Mouse (Mus musculus) ovary, postnatal 14 days (tissue): Measurements from ENCODE around the gene Stard3.
A peak's percentile ranks its signal among the peaks of the same experiment; 100 is the strongest.

Source experiments
- DNase-seq: peaks from one replicate; pipeline ENCODE4 v3.0.0; 2022; ENCODE audit warnings: low spot score

Stard3 gene

GRCm38 (mm10) chr11:98329081-98329959 lies 28.8 kb upstream of the Stard3 start, which contains the start of gene Neurod2:
TSS of gene Neurod2 (minus strand) at chr11:98329648.
- no peak for DNase-seq

DNA sequence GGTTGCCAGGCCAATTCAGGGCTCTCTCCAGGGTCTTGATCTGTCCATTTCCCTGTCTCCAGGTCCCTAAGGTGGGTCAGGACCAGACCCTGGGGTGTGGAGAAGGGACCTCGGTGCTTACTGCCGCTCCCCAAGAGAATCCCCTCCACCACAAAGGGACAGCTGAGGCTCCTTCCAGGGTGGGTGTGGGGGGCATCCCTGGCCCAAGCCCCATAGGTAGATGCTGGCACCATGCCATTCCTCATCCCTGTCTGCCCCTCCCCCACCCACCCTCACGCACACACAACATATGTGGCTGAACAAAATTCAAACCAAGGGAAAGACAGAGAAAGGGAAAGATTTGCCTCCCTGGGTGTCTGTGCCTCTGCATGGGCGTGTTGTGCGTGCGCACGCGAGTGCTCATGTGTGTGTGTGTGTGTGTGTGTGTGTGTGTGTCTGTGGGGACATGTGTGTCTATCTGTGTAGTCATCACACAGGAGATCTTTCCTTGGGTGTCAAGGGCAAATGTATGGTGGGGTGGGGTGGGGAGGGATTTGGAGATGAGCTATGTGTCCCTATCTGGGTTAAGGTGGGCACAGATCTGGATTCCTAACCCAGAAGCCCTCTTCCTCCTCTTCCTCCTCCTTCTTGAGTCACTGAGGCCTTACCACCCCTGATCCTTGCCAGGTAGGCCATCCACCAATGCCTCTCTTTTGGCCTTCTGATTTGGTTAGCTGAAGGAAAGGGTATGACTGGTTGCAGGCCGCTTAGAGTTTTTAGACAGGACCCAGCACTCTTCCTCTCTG lies 28.0 kb upstream of the Stard3 start:
- DNase-seq: no peak

- DNase-seq: no peak
Observed at GRCm38 (mm10) chr11:98330745-98331204, 27.4 kb upstream of the Stard3 start.

DNA sequence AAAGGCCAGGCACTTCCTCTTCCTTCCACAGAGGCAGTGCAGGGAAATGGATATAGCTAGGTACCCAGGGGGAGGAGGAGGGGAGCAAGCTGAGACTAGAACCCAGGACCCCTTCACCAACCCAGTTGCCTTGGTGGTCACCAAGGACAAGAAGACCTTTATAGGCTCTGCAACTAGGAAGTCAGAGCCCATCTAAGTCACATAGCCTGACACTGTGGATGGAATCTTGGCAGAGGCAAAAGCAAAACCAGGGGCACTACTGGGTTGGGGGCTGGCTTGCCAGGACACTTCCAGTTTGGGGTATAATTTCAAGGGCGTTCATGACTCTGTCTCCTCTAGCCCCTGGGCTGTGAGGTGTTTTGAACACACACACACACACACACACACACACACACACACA lies 26.8 kb upstream of the Stard3 start:
- no peak for DNase-seq

DNA sequence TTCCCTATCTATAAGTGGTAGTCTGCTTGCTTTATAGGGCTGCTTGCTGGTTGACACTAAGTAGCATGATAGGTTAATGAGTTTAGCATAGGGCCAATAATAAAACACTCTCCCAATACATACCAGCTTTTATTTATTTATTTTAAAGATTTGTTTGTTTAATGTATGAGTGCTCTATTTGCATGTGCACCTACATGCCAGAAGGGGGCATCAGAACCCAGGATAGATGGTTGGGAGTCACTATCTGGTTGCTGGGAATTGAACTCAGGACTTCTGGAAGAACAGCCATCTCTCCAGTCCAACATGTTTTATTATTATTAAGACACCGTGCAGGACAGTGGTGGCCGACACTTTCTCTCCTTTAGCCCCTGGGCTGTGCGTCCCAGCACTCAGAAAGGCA lies 26.0 kb upstream of the Stard3 start:
- no peak for DNase-seq

DNA sequence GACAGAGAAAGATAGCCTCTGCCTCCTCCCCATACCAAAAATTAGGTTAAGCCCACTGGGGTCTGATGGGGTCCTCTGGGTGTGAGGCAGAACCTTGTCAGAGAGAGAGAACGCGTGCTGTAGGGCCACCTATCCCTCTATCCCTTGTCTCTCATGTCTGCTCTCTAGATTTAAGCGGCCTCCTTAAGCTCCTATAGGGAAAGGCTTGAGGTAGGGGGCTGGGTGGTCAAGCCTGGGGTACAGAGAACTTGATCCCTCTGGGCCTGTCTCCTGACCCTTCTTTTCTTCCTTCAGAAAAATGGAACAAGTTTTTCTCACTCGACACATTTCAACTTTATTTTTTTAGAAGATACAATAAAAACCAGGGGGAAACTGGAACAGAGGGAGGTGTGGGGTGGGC lies 25.3 kb upstream of the Stard3 start:
- no peak for DNase-seq

- no peak for DNase-seq
Observed at GRCm38 (mm10) chr11:98333263-98333696, 24.9 kb upstream of the Stard3 start.

DNA sequence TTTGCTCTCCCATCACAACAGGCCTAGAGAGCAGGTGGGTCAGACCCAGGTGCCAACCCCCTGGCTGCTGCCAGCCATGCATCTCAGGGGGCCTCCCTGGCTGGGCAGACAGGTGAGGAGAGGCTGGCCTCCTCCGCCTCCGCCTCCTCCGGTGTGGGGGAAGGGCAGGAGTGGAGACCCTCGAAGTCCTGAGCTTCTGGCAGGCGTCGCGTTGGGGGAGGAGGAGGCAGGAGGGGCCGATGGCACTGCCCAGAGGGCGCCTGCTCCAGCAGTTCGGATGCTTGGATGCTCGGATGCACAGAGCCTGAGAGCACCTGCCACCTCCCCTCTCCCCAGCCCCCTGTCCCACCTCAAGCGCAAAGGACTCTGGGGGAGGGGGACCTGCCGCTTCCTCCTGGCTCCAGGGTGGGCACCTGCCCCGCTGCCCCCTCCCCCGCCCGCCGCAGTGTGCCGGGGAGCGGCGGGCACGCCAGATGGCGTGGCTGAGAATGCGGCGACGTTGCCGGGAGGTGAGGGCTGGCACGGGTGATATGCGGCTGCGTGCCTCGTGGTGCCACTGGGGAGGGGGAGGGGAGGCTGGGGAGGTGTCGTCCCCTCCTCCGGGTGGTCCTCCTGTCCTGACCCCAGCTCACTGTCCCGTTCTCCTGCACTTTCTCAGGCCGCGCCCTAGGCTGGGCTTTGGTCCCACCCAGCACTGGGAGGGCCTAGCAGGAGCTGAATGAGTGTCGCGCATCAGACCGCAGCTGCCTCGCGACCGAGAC lies 24.0 kb upstream of the Stard3 start:
- no peak for DNase-seq

GRCm38 (mm10) chr11:98335250-98335649 lies 22.9 kb upstream of the Stard3 start:
- no peak for DNase-seq

DNA sequence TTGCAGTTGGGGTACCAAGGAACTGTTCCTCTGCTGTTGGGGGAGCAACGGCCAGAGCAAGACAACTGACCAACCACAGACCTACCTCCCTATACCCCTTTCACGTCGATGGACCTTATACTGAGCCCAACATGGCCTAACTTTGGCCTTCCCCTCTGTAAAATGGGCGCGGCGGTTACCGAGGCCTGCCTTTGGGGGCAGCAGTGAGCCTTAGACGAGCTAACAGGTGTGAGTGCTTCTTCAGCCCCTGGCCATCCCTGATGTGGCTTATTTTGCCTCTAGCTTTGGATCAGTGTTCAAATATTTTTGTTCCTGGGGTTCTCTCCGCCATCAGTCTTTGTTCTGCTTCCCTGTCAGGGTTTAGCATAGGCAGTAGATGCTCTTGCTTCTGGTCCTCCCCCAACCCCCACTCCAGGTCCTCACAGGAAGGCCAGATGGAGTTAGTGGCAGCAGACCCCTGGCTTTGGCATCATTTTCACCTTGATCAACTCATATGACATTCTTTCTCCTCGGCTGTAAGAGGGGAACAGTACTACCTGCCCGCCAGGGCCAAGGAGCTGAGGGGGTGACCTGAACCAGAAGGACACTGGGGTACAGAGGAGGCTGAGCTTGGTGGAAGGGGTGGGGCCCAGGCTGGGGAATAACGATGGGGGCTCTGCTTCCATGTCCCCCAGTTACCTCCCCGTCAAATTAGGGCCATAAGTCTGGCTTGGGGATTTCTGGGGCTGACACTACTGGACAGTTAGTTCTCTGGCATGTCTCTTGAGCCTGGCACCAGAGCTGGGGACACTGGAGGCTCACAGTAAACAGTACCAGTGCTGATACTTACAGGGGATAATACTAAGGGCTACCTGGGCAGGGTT lies 21.7 kb upstream of the Stard3 start:
- no peak for DNase-seq

GRCm38 (mm10) chr11:98338507-98338961 lies 19.6 kb upstream of the Stard3 start:
- no peak for DNase-seq

GRCm38 (mm10) chr11:98339071-98339501 lies 19.1 kb upstream of the Stard3 start:
- no peak for DNase-seq

- no peak for DNase-seq
Observed at GRCm38 (mm10) chr11:98339679-98340287, 18.4 kb upstream of the Stard3 start.

- DNase-seq: no peak
Observed at GRCm38 (mm10) chr11:98340597-98340996, 17.6 kb upstream of the Stard3 start.

DNA sequence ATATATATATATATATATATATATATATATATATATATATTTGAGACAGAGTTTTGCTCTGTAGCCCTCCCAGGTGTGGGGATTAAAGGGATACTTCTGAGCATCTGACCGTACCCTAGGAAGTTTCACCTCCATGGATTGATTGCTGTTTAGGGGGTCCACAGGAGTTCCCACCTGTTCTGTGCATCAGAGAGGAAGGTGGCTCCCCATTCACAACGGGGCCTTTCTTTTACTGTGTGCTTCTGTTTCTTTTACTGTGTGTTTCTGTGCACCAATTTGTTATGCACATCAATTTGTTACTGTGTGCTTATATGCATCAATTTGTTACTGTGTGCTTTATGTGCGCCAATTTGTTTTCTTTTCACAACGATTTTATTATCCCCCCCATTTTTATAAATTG lies 17.0 kb upstream of the Stard3 start:
- no peak for DNase-seq

DNA sequence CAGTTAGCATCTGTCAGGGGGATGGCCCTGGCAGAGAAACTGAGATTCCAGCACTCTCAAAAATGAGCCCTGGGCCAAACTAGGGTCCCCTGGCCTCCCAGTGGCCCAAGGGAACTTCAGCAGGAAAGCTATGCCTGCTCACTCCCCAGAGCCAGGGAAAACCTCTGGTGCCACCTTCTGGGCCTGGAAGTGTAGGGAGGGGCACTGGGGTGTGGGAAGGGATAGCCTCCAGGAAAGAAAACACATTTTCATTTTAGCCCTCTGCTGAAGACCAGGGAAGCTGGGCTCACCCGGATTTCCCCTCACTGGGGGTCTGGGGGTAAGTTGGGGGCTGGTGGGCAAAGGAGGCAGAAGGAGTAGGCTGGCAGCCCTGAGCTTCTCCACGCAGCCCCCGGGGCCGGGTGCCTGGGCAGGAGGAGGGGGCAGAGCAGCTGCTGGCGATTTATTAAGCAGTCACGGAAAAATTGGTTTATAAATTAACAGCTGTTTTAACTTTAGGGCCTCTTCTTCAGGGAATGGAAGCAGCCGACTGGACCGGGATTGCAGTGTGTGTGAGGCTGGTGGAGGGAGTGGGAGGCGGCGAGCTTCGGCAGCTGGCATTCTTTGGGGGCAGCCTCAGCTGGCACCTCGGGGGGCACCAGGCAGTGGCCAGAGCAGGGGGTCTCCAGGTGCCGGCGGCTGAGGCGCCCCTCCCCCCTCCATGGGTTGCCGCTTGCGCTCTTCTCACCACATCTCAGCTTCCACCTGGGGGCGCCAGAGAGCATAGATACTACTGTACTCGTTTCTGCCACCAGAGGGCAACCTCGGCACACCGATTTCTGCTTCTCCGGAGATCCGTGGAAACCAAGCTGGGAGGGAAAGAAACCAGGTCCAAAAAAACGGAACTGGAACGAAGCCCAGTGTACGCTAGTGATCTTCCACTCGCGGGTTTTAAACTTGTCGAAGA lies 15.9 kb upstream of the Stard3 start:
- peak; percentile 99 for DNase-seq

DNA sequence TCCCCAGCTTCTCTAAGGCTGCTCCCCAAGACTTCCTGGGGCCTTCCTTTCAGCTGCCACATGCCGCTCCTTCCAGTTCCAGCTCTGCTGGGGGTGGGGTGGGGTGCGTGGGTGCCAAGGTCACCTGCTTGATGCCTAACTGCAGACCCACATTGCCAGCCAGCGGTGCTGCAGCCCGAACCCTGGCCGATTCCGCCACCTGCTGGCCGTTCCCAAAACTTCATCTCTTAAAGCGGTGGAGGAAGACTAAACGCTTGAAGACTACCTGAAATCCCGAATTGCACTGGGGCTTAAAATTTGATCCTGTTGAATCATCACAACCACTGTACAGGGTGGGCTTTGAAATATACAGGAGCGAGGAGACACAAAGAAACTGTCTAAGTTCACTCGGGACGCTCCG lies 12.9 kb upstream of the Stard3 start:
- peak; percentile 78 for DNase-seq

- no peak for DNase-seq
Observed at GRCm38 (mm10) chr11:98346168-98346567, 12.0 kb upstream of the Stard3 start.

- DNase-seq: no peak
Observed at GRCm38 (mm10) chr11:98347385-98348082, 10.6 kb upstream of the Stard3 start.
